Mouse (Mus musculus) cortical plate, adult 2 months (tissue): ENCODE data around the gene Evpl.

ENCODE experiments used
- CTCF ChIP-seq: fragments of 200-500 bp; IDR thresholded peaks from 2 replicates; pipeline ENCODE4 v1.5.1; 2011; ENCODE audit warnings: mild to moderate bottlenecking, control low read depth, low read length; ENCODE audit not compliant: insufficient read depth; ENCODE audit errors: extremely low read depth
- POLR2A ChIP-seq: fragments of 200-500 bp; IDR thresholded peaks from 2 replicates; pipeline ENCODE4 v1.6.1; 2011; ENCODE audit warnings: mild to moderate bottlenecking, low read length, control low read depth; ENCODE audit not compliant: insufficient read depth; ENCODE audit errors: extremely low read depth

GRCm38 (mm10) chr11:116194619-116195018, 43.3 kb downstream of the Evpl start:
- TF ChIP-seq POLR2A (no peak), CTCF (no peak)
